Mouse (Mus musculus): ENCODE results near the gene Rnh1. TPM values are rescaled to one million over a fixed set of nuclear protein-coding genes. Genes with fewer than 3 reads are reported as not detected.

Rnh1 gene
- polyA plus RNA-seq, 1 experiment from 2014 or later: 64.3 TPM

- Histone ChIP-seq H3K4me1 (replicated peaks) (peaks cover 44% of the 10 kb centered on the region), H3K4me2 (no peak overlapping the region)
These were observed 18.4 kb upstream of the Rnh1 start for GRCm38 (mm10) chr7:141191036-141191435.

DNA sequence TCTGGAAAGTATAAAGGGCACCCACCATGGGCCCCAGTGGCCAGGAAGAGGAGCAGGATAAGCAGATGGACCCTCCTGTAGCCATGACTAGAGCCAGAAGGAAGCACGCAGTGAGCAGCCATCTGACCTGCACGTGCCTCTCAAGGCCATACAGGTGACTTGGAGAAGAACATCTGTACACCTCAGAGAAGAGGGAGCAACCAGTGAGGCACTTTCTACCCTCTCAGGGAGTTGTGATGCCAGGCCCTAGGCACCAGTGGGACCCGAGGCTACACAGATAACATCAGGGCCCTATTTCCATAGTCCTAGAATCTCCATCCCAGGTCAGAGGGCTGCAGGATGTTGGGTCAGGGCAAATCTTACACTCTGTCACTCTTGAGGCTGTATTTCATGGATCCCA, 17.6 kb upstream of the Rnh1 start:
- H3K4me2 ChIP-seq: no peak overlapping the region
- ATAC-seq (ENCODE audit: insufficient read depth): no peak
- no peak overlapping the region for H3K27ac ChIP-seq (replicated peaks)
- peaks cover 40% of the 10 kb centered on the region for H3K36me3 ChIP-seq (replicated peaks)
- no peak overlapping the region for H3K4me3 ChIP-seq (replicated peaks)
- 76% methylated on average over 3 of the region's 3 CpGs for WGBS (ENCODE audit: insufficient replicate concordance)
- H3K4me1 ChIP-seq (replicated peaks): peaks cover 36% of the 10 kb centered on the region
- no peak overlapping the region for H3K9ac ChIP-seq
- H3K9me3 ChIP-seq (replicated peaks): no peaks in the 10 kb centered on the region
- no peaks in the 10 kb centered on the region for H3K27me3 ChIP-seq

More at GRCm38 (mm10) chr7:141191036-141191435, 18.4 kb upstream of the Rnh1 start:
- Histone ChIP-seq H3K36me3 (replicated peaks) (peaks cover 40% of the 10 kb centered on the region), H3K27ac (replicated peaks) (no peak overlapping the region), H3K27me3 (no peaks in the 10 kb centered on the region), H3K9me3 (replicated peaks) (no peaks in the 10 kb centered on the region), H3K9ac (no peak overlapping the region), H3K4me3 (replicated peaks) (no peak overlapping the region)
- ATAC-seq (ENCODE audit: insufficient read depth): no peak
- 90% methylated on average over 14 of the region's 14 CpGs for WGBS (ENCODE audit: insufficient replicate concordance)

DNA sequence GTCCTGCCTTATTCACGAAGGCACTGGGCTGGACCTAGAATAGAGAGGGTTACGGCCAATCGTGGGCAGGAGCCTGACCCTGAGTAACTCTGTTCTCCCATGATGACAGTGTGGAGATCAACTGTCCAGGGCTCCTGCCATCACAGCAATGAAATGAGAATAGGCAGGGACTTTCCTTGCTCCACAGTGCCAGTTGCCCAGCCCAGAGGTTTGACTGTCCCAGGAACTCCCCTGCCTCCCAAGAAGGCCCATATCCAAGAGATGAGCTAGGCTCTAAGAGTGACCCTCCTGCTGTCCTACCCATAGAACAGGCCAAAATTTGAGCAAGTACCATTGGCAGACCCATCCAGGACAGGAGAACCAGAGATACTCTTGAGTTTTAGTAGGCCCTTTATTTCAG, 16.1 kb upstream of the Rnh1 start:
- peaks cover 40% of the 10 kb centered on the region for H3K36me3 ChIP-seq (replicated peaks)

GRCm38 (mm10) chr7:141188194-141188593, 15.5 kb upstream of the Rnh1 start:
- H3K4me2 ChIP-seq: no peak overlapping the region
- H3K27me3 ChIP-seq: no peaks in the 10 kb centered on the region
- H3K9me3 ChIP-seq (replicated peaks): no peaks in the 10 kb centered on the region
- peaks cover 21% of the 10 kb centered on the region for H3K4me1 ChIP-seq (replicated peaks)
- H3K9ac ChIP-seq: no peak overlapping the region
- no peak for ATAC-seq (ENCODE audit: insufficient read depth)
- 65% methylated on average over 3 of the region's 3 CpGs for WGBS (ENCODE audit: insufficient replicate concordance)
- no peak overlapping the region for H3K27ac ChIP-seq (replicated peaks)
- peaks cover 40% of the 10 kb centered on the region for H3K36me3 ChIP-seq (replicated peaks)
- H3K4me3 ChIP-seq (replicated peaks): no peak overlapping the region

More for the DNA sequence above, 16.1 kb upstream of the Rnh1 start:
- no peak for ATAC-seq (ENCODE audit: insufficient read depth)
- Histone ChIP-seq H3K27ac (replicated peaks) (no peak overlapping the region), H3K9me3 (replicated peaks) (no peaks in the 10 kb centered on the region), H3K9ac (no peak overlapping the region), H3K27me3 (no peaks in the 10 kb centered on the region), H3K4me3 (replicated peaks) (no peak overlapping the region), H3K4me2 (no peak overlapping the region), H3K4me1 (replicated peaks) (peaks cover 23% of the 10 kb centered on the region)
- 76% methylated on average over 3 of the region's 3 CpGs for WGBS (ENCODE audit: insufficient replicate concordance)

- ATAC-seq (ENCODE audit: insufficient read depth): no peak
- Histone ChIP-seq H3K4me1 (replicated peaks) (peaks cover 25% of the 10 kb centered on the region), H3K9ac (no peak overlapping the region), H3K4me3 (replicated peaks) (no peak overlapping the region), H3K4me2 (no peak overlapping the region), H3K36me3 (replicated peaks) (no peaks in the 10 kb centered on the region), H3K27ac (replicated peaks) (no peak overlapping the region), H3K9me3 (replicated peaks) (no peaks in the 10 kb centered on the region), H3K27me3 (peaks cover 9% of the 10 kb centered on the region; the same call in 1 of the 2 replicates)
- 2% methylated on average over 8 of the region's 8 CpGs for WGBS (ENCODE audit: insufficient replicate concordance)
These were observed 3.5 kb upstream of the Rnh1 start for GRCm38 (mm10) chr7:141176173-141176572.

DNA sequence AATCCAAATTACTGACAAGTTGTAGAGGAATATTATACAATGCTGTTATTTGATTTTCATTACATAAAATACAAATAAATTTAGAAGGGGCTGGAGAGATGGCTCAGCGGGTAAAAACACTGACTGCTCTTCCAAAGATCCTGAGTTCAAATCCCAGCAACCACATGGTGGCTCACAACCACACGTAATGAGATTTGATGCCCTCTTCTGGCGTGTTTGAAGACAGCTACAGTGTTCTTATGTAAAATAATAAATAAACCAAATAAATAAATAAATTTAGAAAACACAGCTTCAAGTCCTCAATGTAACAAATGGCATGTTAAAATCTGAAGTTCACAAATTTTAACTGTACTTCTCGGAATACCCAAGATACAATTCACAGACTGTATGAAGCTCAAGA, 2.4 kb upstream of the Rnh1 start:
- H3K4me3 ChIP-seq (replicated peaks): no peak overlapping the region
- H3K9ac ChIP-seq: no peak overlapping the region
- no peak overlapping the region for H3K27ac ChIP-seq (replicated peaks)
- H3K4me1 ChIP-seq (replicated peaks): peaks cover 35% of the 10 kb centered on the region
- peaks cover 9% of the 10 kb centered on the region; the same call in 1 of the 2 replicates for H3K27me3 ChIP-seq
- WGBS (ENCODE audit: insufficient replicate concordance): 71% methylated on average over 4 of the region's 4 CpGs
- no peaks in the 10 kb centered on the region for H3K36me3 ChIP-seq (replicated peaks)
- H3K9me3 ChIP-seq (replicated peaks): no peaks in the 10 kb centered on the region
- H3K4me2 ChIP-seq: no peak overlapping the region
- ATAC-seq (ENCODE audit: insufficient read depth): no peak

- H3K4me1 ChIP-seq (replicated peaks): peaks cover 52% of the 10 kb centered on the region
- WGBS (ENCODE audit: insufficient replicate concordance): 74% methylated on average over 5 of the region's 5 CpGs
- peak overlapping the region; percentile 78; the same call in 1 of the 2 replicates for H3K4me3 ChIP-seq (replicated peaks)
- peak overlapping the region; percentile 86 for H3K27ac ChIP-seq (replicated peaks)
- no peak for ATAC-seq (ENCODE audit: insufficient read depth)
- H3K9ac ChIP-seq: peak overlapping the region; percentile 72; the same call in 1 of the 2 replicates
- no peaks in the 10 kb centered on the region for H3K9me3 ChIP-seq (replicated peaks)
- H3K36me3 ChIP-seq (replicated peaks): no peaks in the 10 kb centered on the region
- peaks cover 4% of the 10 kb centered on the region; the same call in 1 of the 2 replicates for H3K27me3 ChIP-seq
- H3K4me2 ChIP-seq: peak overlapping the region; percentile 94; the same call in 1 of the 2 replicates
These were observed 730 bp upstream of the Rnh1 start for GRCm38 (mm10) chr7:141173323-141173850.

DNA sequence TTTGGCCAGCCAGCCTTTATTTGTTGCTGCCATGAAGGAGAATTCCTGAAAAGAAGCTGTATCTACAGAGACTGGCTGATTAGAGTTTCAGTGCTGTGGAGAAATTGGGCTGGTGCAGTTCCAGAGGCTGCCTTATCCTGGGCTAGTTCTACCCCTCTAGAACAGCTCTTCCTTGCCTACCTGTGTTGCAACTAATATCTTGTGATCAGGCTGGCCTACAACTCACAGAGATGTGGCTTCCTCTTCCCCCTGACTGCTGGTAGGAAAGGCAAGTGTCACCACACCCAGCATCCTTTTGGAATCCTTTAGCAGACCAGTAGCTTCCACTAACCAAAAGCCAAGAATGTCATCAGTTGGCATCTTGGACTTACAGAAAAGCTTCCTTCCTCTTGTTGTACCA, 2.8 kb downstream of the Rnh1 start:
- H3K4me1 ChIP-seq (replicated peaks): peaks cover 73% of the 10 kb centered on the region
- ATAC-seq (ENCODE audit: insufficient read depth): no peak
- H3K4me3 ChIP-seq (replicated peaks): no peak overlapping the region
- H3K9ac ChIP-seq: no peak overlapping the region
- H3K36me3 ChIP-seq (replicated peaks): peaks cover 12% of the 10 kb centered on the region
- no peaks in the 10 kb centered on the region for H3K9me3 ChIP-seq (replicated peaks)
- no peaks in the 10 kb centered on the region for H3K27me3 ChIP-seq
- H3K27ac ChIP-seq (replicated peaks): peak overlapping the region; percentile 73
- H3K4me2 ChIP-seq: no peak overlapping the region

GRCm38 (mm10) chr7:141169300-141169699, 3.4 kb downstream of the Rnh1 start:
- 89% methylated on average over 1 of the region's 1 CpGs for WGBS (ENCODE audit: insufficient replicate concordance)
- peaks cover 17% of the 10 kb centered on the region for H3K36me3 ChIP-seq (replicated peaks)
- H3K4me1 ChIP-seq (replicated peaks): peaks cover 73% of the 10 kb centered on the region

DNA sequence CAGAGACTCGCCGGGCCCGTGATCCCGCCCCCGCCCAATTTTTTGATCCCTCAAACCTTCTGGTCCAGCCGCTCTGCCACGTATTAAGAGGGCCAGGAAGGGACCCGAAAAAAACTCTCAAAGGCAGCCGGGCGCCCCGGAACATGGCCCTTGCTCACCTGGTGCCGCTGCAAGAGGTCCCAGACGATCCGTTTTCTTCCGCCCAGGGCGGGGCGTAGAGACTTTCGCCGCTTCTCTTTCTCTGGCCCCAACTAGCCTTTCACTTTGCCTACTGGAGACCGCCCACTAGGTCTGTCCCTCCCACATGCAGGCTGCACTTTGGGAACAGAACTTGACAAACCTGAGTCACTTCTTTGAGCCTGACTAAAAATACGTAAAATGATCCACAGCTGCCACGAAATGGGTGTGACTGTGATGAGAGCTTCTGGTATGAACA, 4.1 kb downstream of the Rnh1 start:
- Histone ChIP-seq H3K36me3 (replicated peaks) (peaks cover 24% of the 10 kb centered on the region), H3K27ac (replicated peaks) (peak overlapping the region; percentile 73), H3K9me3 (replicated peaks) (no peaks in the 10 kb centered on the region), H3K4me2 (peak overlapping the region; percentile 84), H3K4me1 (replicated peaks) (peaks cover 72% of the 10 kb centered on the region), H3K9ac (peak overlapping the region; percentile 64), H3K4me3 (replicated peaks) (peak overlapping the region; percentile 65), H3K27me3 (no peaks in the 10 kb centered on the region)
- under 1% methylated on average over 22 of the region's 22 CpGs for WGBS (ENCODE audit: insufficient replicate concordance)
- ATAC-seq (ENCODE audit: insufficient read depth): peak; percentile 54

More at GRCm38 (mm10) chr7:141169300-141169699, 3.4 kb downstream of the Rnh1 start:
- peak overlapping the region; percentile 84 for H3K4me2 ChIP-seq
- H3K27me3 ChIP-seq: no peaks in the 10 kb centered on the region
- no peak overlapping the region for H3K9ac ChIP-seq
- peak overlapping the region; percentile 73 for H3K27ac ChIP-seq (replicated peaks)
- no peaks in the 10 kb centered on the region for H3K9me3 ChIP-seq (replicated peaks)
- H3K4me3 ChIP-seq (replicated peaks): peak overlapping the region; percentile 65; the same call in 1 of the 2 replicates
- no peak for ATAC-seq (ENCODE audit: insufficient read depth)

GRCm38 (mm10) chr7:141167901-141168517, 4.6 kb downstream of the Rnh1 start:
- no peaks in the 10 kb centered on the region for H3K9me3 ChIP-seq (replicated peaks)
- peak overlapping the region; percentile 64 for H3K9ac ChIP-seq
- peak overlapping the region; percentile 84 for H3K4me2 ChIP-seq
- H3K27ac ChIP-seq (replicated peaks): peak overlapping the region; percentile 73
- peaks cover 29% of the 10 kb centered on the region for H3K36me3 ChIP-seq (replicated peaks)
- H3K4me3 ChIP-seq (replicated peaks): peak overlapping the region; percentile 65
- H3K4me1 ChIP-seq (replicated peaks): peaks cover 67% of the 10 kb centered on the region
- H3K27me3 ChIP-seq: no peaks in the 10 kb centered on the region
- 5% methylated on average over 7 of the region's 7 CpGs for WGBS (ENCODE audit: insufficient replicate concordance)
- ATAC-seq (ENCODE audit: insufficient read depth): peak; percentile 32
